Mouse (Mus musculus) ES-Bruce4 (cell line): ENCODE results near the gene Galnt16. TPM values are rescaled to one million over a fixed set of nuclear protein-coding genes. Genes with fewer than 3 reads are reported as not detected.

Source experiments
- H3K27ac ChIP-seq: 2 replicates; pipeline ENCODE4 v1.5.1; 2012; ENCODE audit warnings: low read length, inconsistent platforms; ENCODE audit not compliant: insufficient read depth
- H3K27me3 ChIP-seq: 2 replicates; pipeline ENCODE4 v1.6.1; 2012; ENCODE audit warnings: mild to moderate bottlenecking, low read length, inconsistent platforms; ENCODE audit not compliant: control insufficient read depth, poor library complexity, insufficient read depth, severe bottlenecking
- H3K36me3 ChIP-seq: 2 replicates; pipeline ENCODE4 v1.6.1; 2012; ENCODE audit warnings: inconsistent platforms, mild to moderate bottlenecking, low read length, moderate library complexity; ENCODE audit not compliant: control insufficient read depth, poor library complexity, insufficient read depth, severe bottlenecking
- H3K4me1 ChIP-seq: one replicate; pipeline ENCODE4 v1.8.1; 2011; ENCODE audit warnings: low read length; ENCODE audit not compliant: control insufficient read depth, insufficient read depth
- H3K4me3 ChIP-seq: 2 replicates; pipeline ENCODE4 v1.5.1; 2011; ENCODE audit warnings: low read depth, mild to moderate bottlenecking, low read length
- H3K9ac ChIP-seq: 2 replicates; pipeline ENCODE4 v1.6.1; 2012; ENCODE audit warnings: low read depth, mild to moderate bottlenecking, inconsistent platforms; ENCODE audit not compliant: poor library complexity, severe bottlenecking
- H3K9me3 ChIP-seq: replicated peaks from 2 replicates; pipeline ENCODE4 v1.6.1; 2012; ENCODE audit warnings: mild to moderate bottlenecking, low read length, inconsistent platforms; ENCODE audit not compliant: control insufficient read depth, poor library complexity, insufficient read depth, severe bottlenecking
- CTCF ChIP-seq: IDR thresholded peaks from one replicate; pipeline ENCODE4 v1.8.1; 2011; ENCODE audit warnings: low read depth, low read length
- EP300 ChIP-seq: IDR thresholded peaks from 2 replicates; pipeline ENCODE4 v1.6.1; 2011; ENCODE audit warnings: low read depth, low read length; ENCODE audit not compliant: insufficient read depth
- POLR2A ChIP-seq: IDR thresholded peaks from one replicate; pipeline ENCODE4 v1.8.1; 2011; ENCODE audit warnings: low read length; ENCODE audit not compliant: insufficient read depth
- polyA plus RNA-seq: library from polyadenylated mRNA; stranded (reverse); fragments of >200 nt; gene quantifications from 2 replicates; pipeline ENCODE4 v1.2.4, GENCODE M21; 2011; ENCODE audit warnings: low read depth; ENCODE audit not compliant: missing spikeins, insufficient read depth, insufficient read length

Gene Galnt16
- polyA plus RNA-seq, 1 experiment, result 0.58 TPM

- Histone ChIP-seq H3K9ac (no peak overlapping the region), H3K4me3 (no peak overlapping the region), H3K27ac (no peak overlapping the region), H3K4me1 (no peaks in the 10 kb centered on the region), H3K36me3 (no peaks in the 10 kb centered on the region), H3K9me3 (no peaks in the 10 kb centered on the region), H3K27me3 (no peaks in the 10 kb centered on the region)
- TF ChIP-seq EP300 (no peak), CTCF (no peak), POLR2A (no peak)
These were observed 49.3 kb downstream of the Galnt16 start for GRCm38 (mm10) chr12:80567375-80567774.

- no peak overlapping the region for H3K9ac ChIP-seq
- TF ChIP-seq CTCF, result no peak
- TF ChIP-seq POLR2A, result no peak
- TF ChIP-seq EP300, result no peak
- no peaks in the 10 kb centered on the region for H3K27me3 ChIP-seq
- no peaks in the 10 kb centered on the region for H3K36me3 ChIP-seq
- H3K27ac ChIP-seq, result no peak overlapping the region
- H3K9me3 ChIP-seq, result no peaks in the 10 kb centered on the region
- no peaks in the 10 kb centered on the region for H3K4me1 ChIP-seq
- H3K4me3 ChIP-seq, result no peak overlapping the region
These were observed 51.5 kb downstream of the Galnt16 start for GRCm38 (mm10) chr12:80569561-80569960.

GRCm38 (mm10) chr12:80574318-80574717 is 56.2 kb downstream of the Galnt16 start:
- TF ChIP-seq POLR2A (no peak), CTCF (no peak), EP300 (no peak)
- H3K27me3 ChIP-seq, result no peaks in the 10 kb centered on the region

DNA sequence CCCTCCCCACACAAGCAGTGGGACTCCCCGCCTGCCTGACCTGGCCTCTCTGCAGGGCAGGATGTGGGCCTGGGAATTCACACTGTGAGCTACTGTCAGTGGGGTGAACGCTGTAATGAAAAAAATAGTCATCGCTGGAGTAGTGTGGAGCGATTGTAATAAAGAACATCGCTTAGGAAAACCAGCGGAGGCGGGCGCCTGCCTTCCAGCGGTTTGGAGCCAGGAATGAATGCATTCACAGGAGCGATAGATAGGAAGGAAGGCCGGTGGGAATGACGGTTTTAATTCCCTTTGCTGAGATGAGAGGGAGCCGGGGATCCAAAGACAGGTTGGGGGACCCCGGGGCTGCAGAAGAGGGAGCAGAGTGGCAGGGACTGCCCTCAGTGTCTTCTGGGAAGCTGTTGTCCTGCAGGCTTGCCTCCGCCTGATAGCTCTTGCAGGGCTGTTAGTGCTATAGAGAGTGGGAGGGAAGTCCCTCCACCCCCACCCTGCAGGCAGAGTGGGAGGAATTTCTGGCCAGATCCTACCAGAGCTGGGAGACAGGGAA is 56.8 kb downstream of the Galnt16 start:
- TF ChIP-seq CTCF (no peak), EP300 (no peak), POLR2A (no peak)
- Histone ChIP-seq H3K4me3 (no peak overlapping the region), H3K27ac (no peak overlapping the region), H3K27me3 (no peaks in the 10 kb centered on the region), H3K4me1 (no peaks in the 10 kb centered on the region), H3K9me3 (no peaks in the 10 kb centered on the region), H3K36me3 (no peaks in the 10 kb centered on the region), H3K9ac (no peak overlapping the region)

More at GRCm38 (mm10) chr12:80574318-80574717, 56.2 kb downstream of the Galnt16 start:
- Histone ChIP-seq H3K9ac (no peak overlapping the region), H3K27ac (no peak overlapping the region), H3K36me3 (no peaks in the 10 kb centered on the region), H3K4me1 (no peaks in the 10 kb centered on the region), H3K9me3 (no peaks in the 10 kb centered on the region), H3K4me3 (no peak overlapping the region)

DNA sequence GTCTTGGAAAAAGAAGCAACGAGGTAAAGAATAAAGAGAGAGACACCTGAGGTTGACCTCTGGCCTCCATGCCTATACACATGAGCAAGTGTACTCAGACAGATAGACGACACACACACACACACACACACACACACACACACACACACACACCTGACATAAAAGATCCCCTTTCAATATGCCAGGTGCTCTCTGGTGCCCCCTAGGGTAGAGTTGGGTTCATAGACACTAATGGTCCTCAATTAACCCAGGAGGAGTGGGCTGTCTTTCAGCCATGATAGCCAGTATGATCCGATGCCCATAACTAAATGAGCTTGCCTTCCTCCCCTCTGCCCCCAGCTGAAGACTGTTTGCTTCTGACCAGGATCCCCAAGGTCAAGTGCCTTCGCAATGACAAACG is 59.0 kb downstream of the Galnt16 start:
- Histone ChIP-seq H3K9me3 (no peaks in the 10 kb centered on the region), H3K36me3 (no peaks in the 10 kb centered on the region), H3K4me3 (no peak overlapping the region), H3K4me1 (no peaks in the 10 kb centered on the region), H3K27ac (no peak overlapping the region), H3K27me3 (no peaks in the 10 kb centered on the region), H3K9ac (no peak overlapping the region)
- TF ChIP-seq EP300 (no peak), CTCF (peak; percentile 18)

DNA sequence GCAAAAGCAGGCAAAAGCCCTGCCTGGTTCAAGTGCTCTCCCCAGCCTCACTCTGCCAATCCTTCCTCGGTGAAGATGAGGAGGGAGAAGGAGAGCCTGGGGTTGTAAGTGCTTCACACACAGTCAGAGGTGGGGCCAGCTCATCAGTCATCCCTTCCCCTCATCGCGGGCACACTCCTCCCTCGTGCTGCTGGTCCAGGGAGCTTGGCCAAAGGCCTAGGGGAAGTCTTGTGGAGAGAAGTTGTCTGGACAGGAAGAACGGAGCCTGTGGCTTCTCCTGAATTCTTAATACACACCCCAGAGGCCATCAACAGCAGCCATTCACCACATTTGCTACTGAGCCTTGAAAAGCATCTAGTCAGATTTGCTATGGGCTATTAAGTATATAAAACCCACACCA is 63.3 kb downstream of the Galnt16 start:
- TF ChIP-seq CTCF (no peak), EP300 (no peak), POLR2A (no peak)
- Histone ChIP-seq H3K27ac (no peak overlapping the region), H3K36me3 (no peaks in the 10 kb centered on the region), H3K27me3 (no peaks in the 10 kb centered on the region), H3K9ac (no peak overlapping the region), H3K4me3 (no peak overlapping the region), H3K9me3 (no peaks in the 10 kb centered on the region), H3K4me1 (no peaks in the 10 kb centered on the region)
